Mouse (Mus musculus) c-Kit-negative CD71-positive TER-119-positive erythroid progenitor cells, embryonic 14.5 days (primary cell): ENCODE results near the gene Plaur.
A peak's percentile ranks its signal among the peaks of the same experiment; 100 is the strongest.
"Not testable (repeated sequence)": the region's sequence is repeated elsewhere in the genome, so short reads cannot be mapped to it uniquely, and the experiment has no call there.

ENCODE experiments used
- DNase-seq: peaks from one replicate; pipeline ENCODE4 v3.0.0-alpha.2; 2013; ENCODE audit warnings: low read depth, low spot score

Gene Plaur

GRCm38 (mm10) chr7:24476856-24477255, 14.6 kb downstream of the Plaur start:
- no peak for DNase-seq

GRCm38 (mm10) chr7:24478911-24479310, 16.6 kb downstream of the Plaur start:
- DNase-seq: no peak

- no peak for DNase-seq
Measured at GRCm38 (mm10) chr7:24479685-24480084, 17.4 kb downstream of the Plaur start.

GRCm38 (mm10) chr7:24480121-24480941, 18.0 kb downstream of the Plaur start:
- DNase-seq: no peak

- DNase-seq: no peak
Measured at GRCm38 (mm10) chr7:24480986-24481473, 18.7 kb downstream of the Plaur start.

- no peak for DNase-seq
Measured at GRCm38 (mm10) chr7:24481474-24482207, 19.4 kb downstream of the Plaur start, which contains the start of gene Cadm4. Gene Cadm4 (plus strand): TSS chr7:24482023.

- DNase-seq: no peak
Measured at GRCm38 (mm10) chr7:24482208-24483020, 20.1 kb downstream of the Plaur start.

- DNase-seq: not testable (repeated sequence)
Measured at GRCm38 (mm10) chr7:24483291-24483690, 21.0 kb downstream of the Plaur start.

- DNase-seq: no peak
Measured at GRCm38 (mm10) chr7:24485481-24485880, 23.2 kb downstream of the Plaur start.

GRCm38 (mm10) chr7:24486654-24487130, 24.4 kb downstream of the Plaur start:
- DNase-seq: no peak

- no peak for DNase-seq
Measured at GRCm38 (mm10) chr7:24487403-24487802, 25.1 kb downstream of the Plaur start.

GRCm38 (mm10) chr7:24488303-24488702, 26.0 kb downstream of the Plaur start:
- no peak for DNase-seq

GRCm38 (mm10) chr7:24499856-24500577, 37.7 kb downstream of the Plaur start:
- no peak for DNase-seq

GRCm38 (mm10) chr7:24500929-24501328, 38.6 kb downstream of the Plaur start:
- DNase-seq: peak; percentile 13

GRCm38 (mm10) chr7:24501492-24501891, 39.2 kb downstream of the Plaur start:
- no peak for DNase-seq

GRCm38 (mm10) chr7:24504004-24504403, 41.7 kb downstream of the Plaur start:
- DNase-seq: no peak

- DNase-seq: no peak
Measured at GRCm38 (mm10) chr7:24504868-24505267, 42.6 kb downstream of the Plaur start.

- no peak for DNase-seq
Measured at GRCm38 (mm10) chr7:24505447-24506064, 43.3 kb downstream of the Plaur start.

- DNase-seq: no peak
Measured at GRCm38 (mm10) chr7:24506065-24506459, 43.8 kb downstream of the Plaur start.

GRCm38 (mm10) chr7:24506476-24506837, 44.2 kb downstream of the Plaur start:
- DNase-seq: no peak
